Mouse (Mus musculus) liver, postnatal 0 days (tissue): ENCODE measurements around the gene Reln. TPM values are rescaled to one million over a fixed set of nuclear protein-coding genes. Genes with fewer than 3 reads are reported as not detected.

Experiments used
- ATAC-seq: fragments of 200-750 bp; cut with Nextera tagmentation; 2 replicates; pipeline ENCODE4 v1.8.0; 2017; ENCODE audit warnings: mild to moderate bottlenecking, moderate library complexity
- DNase-seq: peaks from one replicate; pipeline ENCODE4 v3.0.0-alpha.2; 2016
- H3K27ac ChIP-seq: fragments of 300-500 bp; sonication (generic); 2 replicates; pipeline ENCODE4 v1.5.1; 2014; ENCODE audit warnings: antibody characterized with exemption, moderate library complexity, mild to moderate bottlenecking, low read depth
- H3K27me3 ChIP-seq: fragments of 300-500 bp; sonication (generic); 2 replicates; pipeline ENCODE4 v1.6.1; 2014; ENCODE audit warnings: low read length, control low read depth, mixed read lengths; ENCODE audit not compliant: insufficient read depth
- H3K36me3 ChIP-seq: fragments of 300-500 bp; sonication (generic); replicated peaks from 2 replicates; pipeline ENCODE4 v1.6.1; 2014; ENCODE audit warnings: mild to moderate bottlenecking, control low read depth, low read length, moderate library complexity, mixed read lengths; ENCODE audit not compliant: insufficient read depth
- H3K4me1 ChIP-seq: fragments of 300-500 bp; sonication (generic); 2 replicates; pipeline ENCODE4 v1.6.1; 2014; ENCODE audit warnings: antibody characterized with exemption, mild to moderate bottlenecking, control low read depth; ENCODE audit not compliant: insufficient read depth
- H3K4me2 ChIP-seq: fragments of 300-500 bp; sonication (generic); 2 replicates; pipeline ENCODE4 v1.6.1; 2014; ENCODE audit warnings: low read depth, mild to moderate bottlenecking, low read length, moderate library complexity, mixed read lengths
- H3K4me3 ChIP-seq: fragments of 300-500 bp; sonication (generic); 2 replicates; pipeline ENCODE4 v1.5.1; 2014; ENCODE audit warnings: low read depth, low read length
- H3K9ac ChIP-seq: fragments of 300-500 bp; sonication (generic); replicated peaks from 2 replicates; pipeline ENCODE4 v1.6.1; 2014; ENCODE audit warnings: mild to moderate bottlenecking, moderate library complexity
- H3K9me3 ChIP-seq: fragments of 300-500 bp; sonication (generic); 2 replicates; pipeline ENCODE4 v1.6.1; 2016; ENCODE audit warnings: mild to moderate bottlenecking, control low read depth, low read length, mixed read lengths
- CTCF ChIP-seq: sonication (generic); IDR thresholded peaks from 2 replicates; pipeline ENCODE4 v1.5.1; 2016; ENCODE audit warnings: antibody characterized with exemption, low read depth
- EP300 ChIP-seq: IDR thresholded peaks from 2 replicates; pipeline ENCODE4 v1.6.1; 2016; ENCODE audit warnings: antibody characterized with exemption, low read depth, mild to moderate bottlenecking
- WGBS: fragments of 180-500 bp; shearing (Covaris S2); extraction: QIAGEN DNeasy Blood & Tissue Kit; methylation state at CpG from one replicate; pipeline ENCODE4 v1.1.7; 2014; ENCODE audit not compliant: insufficient replicate concordance; 5-methylcytosine and 5-hydroxymethylcytosine counted together
- polyA plus RNA-seq: library from polyadenylated mRNA; unstranded; fragments of >200 nt; fragmentation: Nextera tagmentation; extraction: Ambion mirVana; gene quantifications from 2 replicates; pipeline ENCODE4 v1.2.1, GENCODE M21; 2015

Gene Reln
- polyA plus RNA-seq, 1 experiment from 2014 or later: 16.8 TPM

GRCm38 (mm10) chr5:22315990-22316389 lies 28.5 kb downstream of the Reln start:
- H3K36me3 ChIP-seq: no peaks in the 10 kb centered on the region
- TF ChIP-seq CTCF (no peak), EP300 (no peak)

DNA sequence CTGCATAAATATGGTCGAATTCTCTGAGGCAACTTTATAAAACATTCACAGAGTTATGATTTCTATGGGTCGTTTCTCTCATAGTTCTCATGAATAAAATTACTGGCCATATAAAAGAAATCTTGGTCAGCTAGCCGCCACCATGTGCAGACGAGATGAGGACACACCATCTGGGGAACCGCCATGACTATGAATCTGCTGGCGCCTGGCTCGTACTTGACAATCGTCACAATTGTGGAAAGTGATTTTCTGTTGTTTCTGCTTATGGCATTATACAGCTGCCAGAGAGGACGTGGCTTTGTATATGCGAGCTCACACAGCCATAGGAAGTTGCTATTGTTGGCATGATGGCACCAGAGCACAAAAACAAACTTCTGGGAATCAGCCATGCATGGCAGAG lies 31.5 kb downstream of the Reln start:
- no peak for ATAC-seq
- 76% methylated on average over 10 of the region's 10 CpGs for WGBS
- H3K36me3 ChIP-seq: no peaks in the 10 kb centered on the region
- no peak overlapping the region for H3K4me2 ChIP-seq
- H3K27me3 ChIP-seq: no peaks in the 10 kb centered on the region
- H3K4me3 ChIP-seq: no peak overlapping the region
- no peak for TF ChIP-seq EP300
- no peak for TF ChIP-seq CTCF
- DNase-seq: no peak
- no peaks in the 10 kb centered on the region for H3K4me1 ChIP-seq
- no peaks in the 10 kb centered on the region for H3K9me3 ChIP-seq
- H3K9ac ChIP-seq: no peak overlapping the region
- no peak overlapping the region for H3K27ac ChIP-seq

More at GRCm38 (mm10) chr5:22315990-22316389, 28.5 kb downstream of the Reln start:
- H3K27me3 ChIP-seq: no peaks in the 10 kb centered on the region
- no peaks in the 10 kb centered on the region for H3K4me1 ChIP-seq
- WGBS: 64% methylated on average over 2 of the region's 2 CpGs
- H3K4me2 ChIP-seq: no peak overlapping the region
- H3K9me3 ChIP-seq: no peaks in the 10 kb centered on the region
- no peak overlapping the region for H3K27ac ChIP-seq
- no peak overlapping the region for H3K4me3 ChIP-seq
- no peak for DNase-seq
- no peak overlapping the region for H3K9ac ChIP-seq
- ATAC-seq: no peak

DNA sequence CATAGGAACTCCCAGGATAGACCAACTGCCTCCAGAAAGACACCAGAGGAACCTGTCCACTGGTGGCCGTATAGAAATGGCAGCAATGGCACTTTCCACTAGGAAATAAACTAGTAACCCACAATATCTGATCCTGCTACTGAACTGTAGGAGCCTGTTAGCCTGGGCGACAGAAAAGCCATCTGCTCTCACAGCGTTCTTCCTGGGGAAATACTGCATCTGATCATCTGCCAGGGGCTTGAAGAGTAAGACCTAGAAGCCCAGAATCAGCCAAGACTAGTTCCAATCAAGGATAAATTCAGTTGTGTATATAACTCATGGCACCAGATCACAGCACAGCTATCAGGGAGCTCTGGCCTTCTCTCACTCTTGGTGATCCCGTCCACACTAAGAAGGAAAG lies 33.5 kb downstream of the Reln start:
- H3K36me3 ChIP-seq: no peaks in the 10 kb centered on the region
- TF ChIP-seq EP300: no peak
- no peak for TF ChIP-seq CTCF
- no peak overlapping the region for H3K4me3 ChIP-seq
- 80% methylated on average over 4 of the region's 4 CpGs for WGBS
- H3K27me3 ChIP-seq: no peaks in the 10 kb centered on the region
- ATAC-seq: no peak
- no peak overlapping the region for H3K4me2 ChIP-seq
- H3K9ac ChIP-seq: no peak overlapping the region
- no peaks in the 10 kb centered on the region for H3K4me1 ChIP-seq
- no peak overlapping the region for H3K27ac ChIP-seq
- H3K9me3 ChIP-seq: no peaks in the 10 kb centered on the region
- DNase-seq: no peak

DNA sequence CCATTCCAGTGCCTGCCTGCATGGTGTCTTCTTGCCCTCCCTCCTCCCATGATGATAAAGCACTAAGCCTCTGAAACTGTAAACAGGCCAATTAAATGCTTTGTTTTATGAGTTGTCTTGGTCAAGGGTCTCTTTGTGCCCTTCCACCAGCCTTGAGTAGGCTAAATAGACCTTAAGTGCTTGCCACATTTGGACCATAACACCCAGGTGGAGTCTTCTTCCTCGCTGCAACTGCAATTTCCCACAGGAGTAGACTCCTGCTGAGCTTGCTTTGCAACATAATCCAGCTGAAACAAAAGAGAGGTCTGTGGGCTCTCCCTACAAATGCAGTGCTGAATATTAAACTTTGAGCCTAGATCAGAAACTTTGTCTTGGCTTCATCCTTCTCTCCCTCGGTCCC lies 35.5 kb downstream of the Reln start:
- Histone ChIP-seq H3K4me2 (no peak overlapping the region), H3K36me3 (no peaks in the 10 kb centered on the region), H3K27ac (no peak overlapping the region), H3K4me1 (no peaks in the 10 kb centered on the region), H3K27me3 (no peaks in the 10 kb centered on the region), H3K4me3 (no peak overlapping the region), H3K9me3 (no peaks in the 10 kb centered on the region), H3K9ac (no peak overlapping the region)
- ATAC-seq (no peak), DNase-seq (no peak)
- TF ChIP-seq EP300 (no peak), CTCF (no peak)
- 55% methylated on average over 2 of the region's 2 CpGs for WGBS

DNA sequence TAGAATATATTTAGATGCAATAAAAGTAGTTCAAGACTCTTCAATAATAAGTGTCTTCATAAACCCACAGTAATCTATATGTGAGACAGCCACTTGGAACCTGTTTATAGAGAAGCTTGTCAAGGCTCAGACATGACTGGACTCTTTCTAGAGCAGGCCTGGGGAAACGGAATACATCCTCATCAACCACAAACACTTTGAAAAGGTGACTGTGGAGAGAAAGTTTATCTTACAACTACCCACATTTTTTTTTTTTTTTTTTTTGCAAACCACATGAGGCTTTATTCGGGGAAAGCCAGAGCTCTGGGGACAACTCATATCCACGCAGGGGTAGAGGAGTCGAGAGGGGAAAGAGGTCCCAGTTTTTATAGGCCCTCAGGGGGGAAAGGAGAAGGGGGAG lies 36.6 kb downstream of the Reln start:
- no peak for TF ChIP-seq CTCF
- no peak for TF ChIP-seq EP300
- Histone ChIP-seq H3K9me3 (no peaks in the 10 kb centered on the region), H3K4me2 (no peak overlapping the region), H3K4me1 (no peaks in the 10 kb centered on the region), H3K27ac (no peak overlapping the region), H3K9ac (no peak overlapping the region), H3K36me3 (no peaks in the 10 kb centered on the region), H3K4me3 (no peak overlapping the region), H3K27me3 (no peaks in the 10 kb centered on the region)
- DNase-seq: no peak
- no peak for ATAC-seq
- WGBS: 62% methylated on average over 4 of the region's 4 CpGs

GRCm38 (mm10) chr5:22307072-22307471 lies 37.4 kb downstream of the Reln start:
- DNase-seq (no peak), ATAC-seq (no peak)
- Histone ChIP-seq H3K4me2 (no peak overlapping the region), H3K27ac (no peak overlapping the region), H3K36me3 (no peaks in the 10 kb centered on the region), H3K9ac (no peak overlapping the region), H3K4me3 (no peak overlapping the region), H3K9me3 (no peaks in the 10 kb centered on the region), H3K4me1 (no peaks in the 10 kb centered on the region), H3K27me3 (no peaks in the 10 kb centered on the region)
- TF ChIP-seq CTCF: no peak
- no peak for TF ChIP-seq EP300
- WGBS: 53% methylated on average over 3 of the region's 3 CpGs

- Histone ChIP-seq H3K27ac (no peak overlapping the region), H3K4me2 (no peak overlapping the region), H3K4me1 (no peaks in the 10 kb centered on the region), H3K4me3 (no peak overlapping the region), H3K9ac (no peak overlapping the region), H3K9me3 (no peaks in the 10 kb centered on the region), H3K27me3 (no peaks in the 10 kb centered on the region), H3K36me3 (no peaks in the 10 kb centered on the region)
- TF ChIP-seq EP300 (no peak), CTCF (no peak)
- ATAC-seq: no peak
- WGBS: 47% methylated on average over 1 of the region's 1 CpGs
- no peak for DNase-seq
Observed at GRCm38 (mm10) chr5:22303709-22304108, 40.8 kb downstream of the Reln start.
